Mouse (Mus musculus) cerebellum, adult 11 months (tissue): ENCODE results near the gene Stam2.

Experiments
- DNase-seq: peaks from one replicate; pipeline ENCODE4 v3.0.0; 2022

The Stam2 gene

GRCm38 (mm10) chr2:52647255-52647998 lies 94.7 kb downstream of the Stam2 start:
- DNase-seq, result no peak

GRCm38 (mm10) chr2:52643657-52644056 lies 98.4 kb downstream of the Stam2 start:
- DNase-seq, result no peak
